Mouse (Mus musculus): ENCODE data around the gene Prss8.

GRCm38 (mm10) chr7:127901772-127902171, 28.1 kb downstream of the Prss8 start:
- TF ChIP-seq CTCF (IDR thresholded peaks at IDR 0.05; ENCODE audit: control insufficient read depth, insufficient read depth, insufficient read length) (no peak), CEBPB (IDR thresholded peaks at IDR 0.05; ENCODE audit: low read depth) (no peak), MYOG (IDR thresholded peaks at IDR 0.05; ENCODE audit: control insufficient read depth, extremely low read depth, insufficient read length) (no peak), USF1 (IDR thresholded peaks at IDR 0.05; ENCODE audit: low read depth) (no peak), MYOD1 (IDR thresholded peaks at IDR 0.05; ENCODE audit: control insufficient read depth, insufficient read length, low read depth) (no peak), MAX (IDR thresholded peaks at IDR 0.05) (no peak)
